Mouse (Mus musculus) lung, postnatal 0 days (tissue): ENCODE measurements around the gene Barhl2. TPM values are rescaled to one million over a fixed set of nuclear protein-coding genes. Genes with fewer than 3 reads are reported as not detected.

Experiments
- ATAC-seq: fragments of 200-750 bp; cut with Nextera tagmentation; 2 replicates; pipeline ENCODE4 v1.8.0; 2017; ENCODE audit warnings: moderate library complexity
- DNase-seq: peaks from one replicate; pipeline ENCODE4 v3.0.0-alpha.2; 2016; ENCODE audit warnings: low spot score
- H3K27ac ChIP-seq: fragments of 300-500 bp; sonication (generic); 2 replicates; pipeline ENCODE4 v1.5.1; 2014; ENCODE audit warnings: antibody characterized with exemption, mild to moderate bottlenecking, low read length, mixed read lengths
- H3K27me3 ChIP-seq: fragments of 300-500 bp; sonication (generic); replicated peaks from 2 replicates; pipeline ENCODE4 v1.6.1; 2014; ENCODE audit warnings: low read length, mixed read lengths; ENCODE audit not compliant: insufficient read depth
- H3K36me3 ChIP-seq: fragments of 300-500 bp; sonication (generic); 2 replicates; pipeline ENCODE4 v1.6.1; 2014; ENCODE audit warnings: low read length, mixed read lengths; ENCODE audit not compliant: insufficient read depth
- H3K4me1 ChIP-seq: fragments of 300-500 bp; sonication (generic); 2 replicates; pipeline ENCODE4 v1.6.1; 2014; ENCODE audit warnings: antibody characterized with exemption, low read depth, low read length, mixed read lengths; ENCODE audit not compliant: insufficient read depth
- H3K4me2 ChIP-seq: fragments of 300-500 bp; sonication (generic); replicated peaks from 2 replicates; pipeline ENCODE4 v1.6.1; 2014; ENCODE audit warnings: low read depth, mild to moderate bottlenecking, low read length, moderate library complexity, mixed read lengths
- H3K4me3 ChIP-seq: fragments of 300-500 bp; sonication (generic); 2 replicates; pipeline ENCODE4 v1.5.1; 2014; ENCODE audit warnings: low read depth, low read length
- H3K9ac ChIP-seq: fragments of 300-500 bp; sonication (generic); replicated peaks from 2 replicates; pipeline ENCODE4 v1.6.1; 2014; ENCODE audit warnings: low read depth, mild to moderate bottlenecking
- H3K9me3 ChIP-seq: fragments of 300-500 bp; sonication (generic); 2 replicates; pipeline ENCODE4 v1.6.1; 2016; ENCODE audit warnings: low read length, mixed read lengths
- CTCF ChIP-seq: IDR thresholded peaks from 2 replicates; pipeline ENCODE4 v1.5.1; 2016; ENCODE audit warnings: antibody characterized with exemption, mild to moderate bottlenecking
- EP300 ChIP-seq: IDR thresholded peaks from 2 replicates; pipeline ENCODE4 v1.6.1; 2016; ENCODE audit warnings: antibody characterized with exemption, mild to moderate bottlenecking, control low read depth
- WGBS: fragments of 180-500 bp; shearing (Covaris S2); extraction: QIAGEN DNeasy Blood & Tissue Kit; methylation state at CpG from one replicate; pipeline ENCODE4 v1.1.7; 2014; 5-methylcytosine and 5-hydroxymethylcytosine counted together
- polyA plus RNA-seq: library from polyadenylated mRNA; unstranded; fragments of >200 nt; fragmentation: Nextera tagmentation; extraction: Ambion mirVana; gene quantifications from 2 replicates; pipeline ENCODE4 v1.2.1, GENCODE M21; 2015

The Barhl2 gene
- polyA plus RNA-seq, 1 experiment from 2014 or later = not detected

- WGBS = 3% methylated on average over 7 of the region's 7 CpGs
- TF ChIP-seq EP300 = no peak
- TF ChIP-seq CTCF = no peak
- H3K36me3 ChIP-seq = no peaks in the 10 kb centered on the region
- H3K9ac ChIP-seq = no peak overlapping the region
- peaks cover 9% of the 10 kb centered on the region; the same call in 1 of the 2 replicates for H3K4me1 ChIP-seq
- no peaks in the 10 kb centered on the region for H3K9me3 ChIP-seq
- DNase-seq (no peak), ATAC-seq (no peak)
- H3K4me2 ChIP-seq = no peak overlapping the region
- H3K27ac ChIP-seq = no peak overlapping the region
- H3K27me3 ChIP-seq = peaks cover 83% of the 10 kb centered on the region
- H3K4me3 ChIP-seq = no peak overlapping the region
Observed at GRCm38 (mm10) chr5:106455984-106456383, 2.0 kb downstream of the Barhl2 start.

DNA sequence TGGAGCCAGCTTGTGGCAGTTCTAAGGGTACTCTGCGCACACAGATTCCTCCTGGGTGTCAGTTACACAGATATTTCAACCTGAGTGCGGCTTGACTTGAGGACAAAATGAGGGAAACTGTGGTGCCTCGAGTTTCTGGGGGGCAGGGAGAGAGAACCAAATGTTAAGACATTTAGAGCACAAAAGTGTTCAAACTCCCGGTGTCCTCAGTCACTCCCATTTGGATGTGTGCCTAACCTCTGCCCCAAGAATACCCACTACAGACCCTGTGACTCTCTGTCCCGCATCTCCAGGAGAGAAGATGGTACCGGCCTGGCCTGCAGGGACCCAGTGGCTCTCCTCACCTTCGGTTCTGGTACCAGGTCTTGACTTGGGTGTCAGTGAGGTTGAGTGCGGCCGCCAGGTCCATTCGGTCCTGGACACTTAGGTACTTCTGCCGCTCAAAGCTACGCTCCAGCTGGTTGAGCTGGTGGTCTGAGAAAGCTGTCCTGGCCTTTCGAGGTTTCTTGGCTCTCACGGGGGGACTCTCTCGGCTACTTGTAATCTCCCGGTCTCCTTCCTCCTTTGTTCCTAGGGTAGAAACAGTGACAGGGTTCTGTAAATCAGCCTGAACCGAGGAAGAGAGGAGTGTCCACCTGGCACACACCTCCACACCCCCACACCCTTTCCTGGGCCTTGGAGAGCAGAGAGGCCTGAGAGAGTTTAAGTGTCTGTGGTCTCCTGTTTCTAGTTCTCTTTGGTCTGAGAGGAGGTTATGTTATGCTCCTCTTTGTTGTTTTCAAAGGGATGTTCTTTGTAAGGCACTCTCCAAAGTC, 2.7 kb downstream of the Barhl2 start:
- Histone ChIP-seq H3K4me3 (no peak overlapping the region), H3K4me2 (no peak overlapping the region), H3K36me3 (no peaks in the 10 kb centered on the region), H3K9me3 (no peaks in the 10 kb centered on the region), H3K4me1 (peaks cover 9% of the 10 kb centered on the region; the same call in 1 of the 2 replicates), H3K27ac (no peak overlapping the region), H3K9ac (no peak overlapping the region), H3K27me3 (peaks cover 83% of the 10 kb centered on the region)
- TF ChIP-seq EP300 (no peak), CTCF (no peak)
- ATAC-seq (no peak), DNase-seq (no peak)
- 2% methylated on average over 17 of the region's 17 CpGs for WGBS

GRCm38 (mm10) chr5:106454411-106455105, 3.4 kb downstream of the Barhl2 start:
- no peaks in the 10 kb centered on the region for H3K36me3 ChIP-seq
- DNase-seq (no peak), ATAC-seq (no peak)
- WGBS = 3% methylated on average over 9 of the region's 9 CpGs
- H3K27me3 ChIP-seq = peaks cover 84% of the 10 kb centered on the region
- H3K9me3 ChIP-seq = no peaks in the 10 kb centered on the region
- H3K4me3 ChIP-seq = no peak overlapping the region
- H3K4me2 ChIP-seq = no peak overlapping the region
- H3K27ac ChIP-seq = no peak overlapping the region
- TF ChIP-seq CTCF = no peak
- H3K4me1 ChIP-seq = peaks cover 9% of the 10 kb centered on the region; the same call in 1 of the 2 replicates
- H3K9ac ChIP-seq = no peak overlapping the region

GRCm38 (mm10) chr5:106453886-106454321, 4.1 kb downstream of the Barhl2 start:
- H3K36me3 ChIP-seq = no peaks in the 10 kb centered on the region
- no peak overlapping the region for H3K9ac ChIP-seq
- TF ChIP-seq CTCF (no peak), EP300 (no peak)
- H3K4me2 ChIP-seq = no peak overlapping the region
- no peak for ATAC-seq
- H3K27me3 ChIP-seq = peaks cover 83% of the 10 kb centered on the region
- no peak overlapping the region for H3K27ac ChIP-seq
- 0 out of 2 replicates have a peak overlapping the region, but pooled peaks have one; percentile 10 for H3K4me3 ChIP-seq
- WGBS = 2% methylated on average over 13 of the region's 13 CpGs
- H3K9me3 ChIP-seq = no peaks in the 10 kb centered on the region
- H3K4me1 ChIP-seq = peaks cover 5% of the 10 kb centered on the region; the same call in 1 of the 2 replicates
- no peak for DNase-seq

DNA sequence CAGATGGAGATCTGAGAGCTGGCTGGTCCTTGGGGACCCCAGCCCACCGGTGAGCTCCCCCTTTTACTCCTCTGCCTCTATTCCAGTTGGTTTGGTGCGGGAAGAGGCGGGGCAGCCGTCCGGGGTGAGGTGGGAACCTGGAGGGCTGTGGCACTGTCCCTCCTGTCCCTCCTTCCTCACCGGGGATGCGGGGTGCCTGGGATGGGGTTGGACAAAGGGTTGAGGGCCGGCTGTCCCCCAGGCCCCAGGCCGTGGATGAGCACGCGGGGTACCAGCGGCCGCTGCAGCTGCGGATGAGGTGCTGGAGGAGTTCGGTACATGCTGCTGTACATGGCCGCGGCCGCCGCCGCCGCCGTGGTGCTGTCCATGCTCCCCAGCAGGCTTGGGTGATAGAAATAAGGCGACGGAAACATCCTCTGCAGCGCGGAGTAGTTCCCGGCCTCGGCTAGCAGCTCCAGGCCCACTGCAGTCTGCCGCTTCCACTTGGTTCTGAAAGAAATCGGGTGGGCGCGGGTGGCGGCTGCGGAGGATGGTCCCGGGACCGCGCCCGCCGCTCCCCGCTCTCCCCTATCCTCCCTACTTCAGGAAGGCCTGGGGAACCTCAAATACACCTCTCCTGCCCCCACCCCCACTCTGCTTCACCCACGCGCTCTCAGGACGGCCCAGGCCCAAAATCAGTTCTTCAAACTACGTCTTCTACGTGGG, 4.6 kb downstream of the Barhl2 start:
- Histone ChIP-seq H3K9ac (no peak overlapping the region), H3K4me3 (0 out of 2 replicates have a peak overlapping the region, but pooled peaks have one; percentile 10), H3K9me3 (no peaks in the 10 kb centered on the region), H3K4me1 (0 out of 2 replicates have a peak, but pooled peaks cover 2% of the 10 kb centered on the region), H3K36me3 (no peaks in the 10 kb centered on the region), H3K4me2 (no peak overlapping the region), H3K27me3 (peaks cover 83% of the 10 kb centered on the region), H3K27ac (no peak overlapping the region)
- ATAC-seq (no peak), DNase-seq (no peak)
- TF ChIP-seq EP300 (no peak), CTCF (no peak)
- WGBS = 1% methylated on average over 39 of the region's 45 CpGs

GRCm38 (mm10) chr5:106452686-106453085, 5.3 kb downstream of the Barhl2 start:
- Histone ChIP-seq H3K9me3 (no peaks in the 10 kb centered on the region), H3K27ac (no peak overlapping the region), H3K36me3 (no peaks in the 10 kb centered on the region), H3K9ac (no peak overlapping the region), H3K4me3 (no peak overlapping the region), H3K4me1 (no peaks in the 10 kb centered on the region), H3K27me3 (peaks cover 83% of the 10 kb centered on the region), H3K4me2 (no peak overlapping the region)
- ATAC-seq (no peak), DNase-seq (no peak)
- 24% methylated on average over 2 of the region's 4 CpGs for WGBS
- no peak for TF ChIP-seq EP300
- TF ChIP-seq CTCF = no peak
